Mouse (Mus musculus) neutrophil, adult 83 days (primary cell): ENCODE data around the gene Gm853. TPM values are rescaled to one million over a fixed set of nuclear protein-coding genes. Genes with fewer than 3 reads are reported as not detected.

Experiments
- total RNA-seq, 2 experiments: library from RNA; stranded (reverse); gene quantifications; one replicate each; pipeline ENCODE4 v1.2.4; 2023

The Gm853 gene
- total RNA-seq, result not detected

GRCm38 (mm10) chr4:130222179-130222578 lies at the start of gene Gm853:
TSS of gene Gm853 (minus strand) at chr4:130222401.

GRCm38 (mm10) chr4:130175072-130175711 lies 47.0 kb downstream of the Gm853 start, which contains the start of gene Tinagl1:
TSS of gene Tinagl1 (minus strand) at chr4:130175122.

Other genes with a start within 250 kb of the Gm853 start
- not detected for gene Adgrb2, start 237.5 kb downstream of the Gm853 start, total RNA-seq
- gene Col16a1, start 174.6 kb downstream of the Gm853 start, total RNA-seq, result under 1 TPM in 1 of 2 experiments, not detected in 1; 0.31 TPM
- 10 to 100 TPM; 55.1 to 57.4 TPM for gene Pef1, start 119.8 kb downstream of the Gm853 start, total RNA-seq
- gene Hcrtr1, start 83.0 kb downstream of the Gm853 start, total RNA-seq, result under 1 TPM in 1 of 2 experiments, not detected in 1; 0.55 TPM
- gene Tinagl1, start 47.3 kb downstream of the Gm853 start, total RNA-seq, result 10 to 100 TPM; 59.7 to 64.9 TPM
- gene Serinc2, start 56.8 kb upstream of the Gm853 start, total RNA-seq, result 1 to 10 TPM; 1.3 to 1.7 TPM
- gene Fabp3, start 86.2 kb upstream of the Gm853 start, total RNA-seq, result under 1 TPM in 1 of 2 experiments, not detected in 1; 0.53 TPM
- gene Gm10570, start 86.3 kb upstream of the Gm853 start, total RNA-seq, result not detected
- gene Zcchc17, start 137.5 kb upstream of the Gm853 start, total RNA-seq, result 10 to 100 TPM; 16.6 to 18.8 TPM
- 10 to 100 TPM; 37.5 to 47.8 TPM for gene Snrnp40, start 137.7 kb upstream of the Gm853 start, total RNA-seq